Mouse (Mus musculus): ENCODE measurements around the gene Sobp. TPM values are rescaled to one million over a fixed set of nuclear protein-coding genes. Genes with fewer than 3 reads are reported as not detected.

Gene Sobp
- polyA plus RNA-seq, 1 experiment from 2014 or later: 1.3 TPM

DNA sequence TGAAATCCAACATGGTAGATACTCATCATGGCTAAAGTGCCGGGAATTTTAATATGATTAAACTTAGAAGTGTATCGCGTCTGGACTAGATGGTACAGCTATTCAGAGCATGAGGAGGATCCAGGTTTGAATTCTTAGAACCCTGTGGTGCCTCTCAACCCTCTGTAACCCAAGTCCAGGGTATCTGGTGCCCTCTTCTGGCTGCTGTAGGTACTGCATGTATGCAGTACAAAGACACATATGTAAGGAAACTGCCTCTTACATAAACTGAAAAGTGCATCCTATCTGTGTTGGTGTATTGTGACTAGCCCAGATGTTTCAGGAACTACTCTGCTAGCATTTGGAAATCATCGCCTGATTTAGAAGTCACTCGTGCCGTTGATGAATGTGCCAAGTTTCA is 184.4 kb downstream of the Sobp start:
- 31% methylated on average over 6 of the region's 6 CpGs for WGBS
- no peaks in the 10 kb centered on the region for H3K9me3 ChIP-seq
- no peaks in the 10 kb centered on the region for H3K36me3 ChIP-seq
- H3K4me3 ChIP-seq: no peak overlapping the region
- peaks cover 34% of the 10 kb centered on the region for H3K27me3 ChIP-seq (ENCODE audit: insufficient read depth, poor library complexity, severe bottlenecking)
- H3K4me1 ChIP-seq: peaks cover 19% of the 10 kb centered on the region
- DNase-seq (ENCODE audit: low spot score): peak; percentile 79
- H3K27ac ChIP-seq: no peak overlapping the region

- Histone ChIP-seq H3K27me3 (ENCODE audit: insufficient read depth, poor library complexity, severe bottlenecking) (peaks cover 25% of the 10 kb centered on the region), H3K4me3 (no peak overlapping the region), H3K36me3 (no peaks in the 10 kb centered on the region), H3K9me3 (no peaks in the 10 kb centered on the region), H3K27ac (no peak overlapping the region), H3K4me1 (0 out of 2 replicates have a peak, but pooled peaks cover 8% of the 10 kb centered on the region)
- no peak for DNase-seq (ENCODE audit: low spot score)
- WGBS: 40% methylated on average over 15 of the region's 15 CpGs
These were observed 185.7 kb downstream of the Sobp start for GRCm38 (mm10) chr10:42988627-42989026.

DNA sequence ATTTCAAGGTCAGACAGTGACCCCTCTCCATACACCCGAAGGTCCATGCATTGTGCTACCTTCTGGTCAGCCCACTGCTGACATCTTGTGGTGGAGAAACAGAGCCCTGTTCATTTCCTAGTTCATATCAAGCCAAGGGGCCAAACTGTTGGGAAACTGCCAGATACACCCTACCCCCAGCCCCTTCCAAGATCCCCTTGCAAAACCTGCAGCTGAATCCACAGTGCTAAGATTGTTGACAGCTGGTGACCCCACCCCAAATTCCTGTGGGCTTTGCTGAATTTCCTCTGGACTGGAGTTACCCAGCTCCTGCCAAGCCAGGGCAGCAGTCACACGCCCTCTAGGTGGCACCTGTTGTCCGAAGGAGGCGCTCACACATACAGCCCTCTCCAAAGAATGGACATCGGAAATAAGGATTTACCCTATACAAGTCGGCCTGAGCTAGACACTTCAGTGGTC is 186.7 kb downstream of the Sobp start:
- 0 out of 2 replicates have a peak, but pooled peaks cover 8% of the 10 kb centered on the region for H3K4me1 ChIP-seq
- no peak overlapping the region for H3K4me3 ChIP-seq
- DNase-seq (ENCODE audit: low spot score): no peak
- H3K27ac ChIP-seq: no peak overlapping the region
- no peaks in the 10 kb centered on the region for H3K36me3 ChIP-seq
- H3K9me3 ChIP-seq: no peaks in the 10 kb centered on the region
- WGBS: 16% methylated on average over 6 of the region's 6 CpGs
- H3K27me3 ChIP-seq (ENCODE audit: insufficient read depth, poor library complexity, severe bottlenecking): peaks cover 15% of the 10 kb centered on the region

DNA sequence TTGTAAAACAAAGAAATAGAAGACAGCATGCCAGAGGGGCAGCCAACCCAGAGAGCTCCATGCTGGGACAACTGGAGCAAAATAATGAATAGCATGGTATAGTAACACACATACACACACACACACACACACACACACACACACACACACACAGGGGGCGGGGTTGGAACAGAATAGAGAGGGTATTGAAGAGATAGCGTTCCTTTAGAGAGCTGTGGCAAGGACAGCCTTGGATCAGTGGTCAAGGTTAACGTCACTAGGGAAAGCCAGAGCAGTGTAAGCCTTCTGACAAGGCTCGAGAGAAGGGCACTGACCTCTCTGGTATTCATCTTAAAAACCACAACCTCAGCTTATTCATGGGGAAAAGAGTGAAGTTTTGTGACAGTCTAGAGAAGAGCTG is 189.4 kb downstream of the Sobp start:
- no peak for DNase-seq (ENCODE audit: low spot score)
- no peaks in the 10 kb centered on the region for H3K36me3 ChIP-seq
- H3K9me3 ChIP-seq: no peaks in the 10 kb centered on the region
- WGBS: 79% methylated on average over 4 of the region's 4 CpGs
- 0 out of 2 replicates have a peak, but pooled peaks cover 8% of the 10 kb centered on the region for H3K4me1 ChIP-seq
- no peak overlapping the region for H3K27ac ChIP-seq
- no peak overlapping the region for H3K4me3 ChIP-seq
- no peaks in the 10 kb centered on the region for H3K27me3 ChIP-seq (ENCODE audit: insufficient read depth, poor library complexity, severe bottlenecking)

DNA sequence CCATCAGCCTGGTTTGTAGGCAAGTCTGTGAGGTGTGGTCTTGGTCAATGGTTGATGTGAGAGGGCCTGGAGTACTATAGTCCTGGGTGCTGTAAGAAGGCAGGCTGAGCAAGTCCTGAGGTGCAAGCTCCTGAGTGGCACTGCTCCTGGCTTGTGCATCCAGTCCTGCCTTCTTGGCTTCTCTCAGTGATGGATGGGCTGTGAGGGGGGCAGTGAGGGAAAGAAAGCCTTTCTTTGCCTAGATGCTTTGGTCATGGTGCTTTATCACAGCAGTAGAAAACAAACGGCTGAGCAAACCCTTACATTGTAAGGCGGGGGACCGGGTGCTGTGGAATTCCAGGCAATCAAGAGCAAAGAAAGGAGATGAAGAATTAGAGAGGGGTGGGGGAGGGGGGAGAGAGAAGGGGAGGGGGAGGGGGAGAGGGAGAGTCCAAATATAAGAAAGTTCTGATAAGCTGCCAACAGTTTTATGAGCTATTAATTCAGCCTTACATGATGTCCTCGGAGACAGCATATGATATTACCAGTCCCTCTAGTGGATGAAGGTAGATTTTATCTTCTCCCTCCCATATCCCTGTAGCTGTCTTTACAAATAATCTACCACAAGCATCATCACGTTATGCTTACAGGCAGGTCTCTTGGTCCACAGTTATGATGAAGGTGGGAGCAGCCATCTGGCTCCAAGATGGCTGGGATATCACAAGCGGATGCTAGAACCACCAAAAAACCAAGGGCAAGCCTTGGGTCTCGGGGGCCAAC is 193.2 kb downstream of the Sobp start:
- DNase-seq (ENCODE audit: low spot score): no peak
- Histone ChIP-seq H3K27me3 (ENCODE audit: insufficient read depth, poor library complexity, severe bottlenecking) (peaks cover 5% of the 10 kb centered on the region; the same call in 1 of the 2 replicates), H3K4me1 (no peaks in the 10 kb centered on the region), H3K9me3 (no peaks in the 10 kb centered on the region), H3K27ac (no peak overlapping the region), H3K4me3 (no peak overlapping the region), H3K36me3 (no peaks in the 10 kb centered on the region)
- 65% methylated on average over 7 of the region's 7 CpGs for WGBS

- DNase-seq (ENCODE audit: low spot score): no peak
- H3K27ac ChIP-seq: no peak overlapping the region
- H3K4me1 ChIP-seq: 0 out of 2 replicates have a peak, but pooled peaks cover 4% of the 10 kb centered on the region
- no peak overlapping the region for H3K4me3 ChIP-seq
- H3K27me3 ChIP-seq (ENCODE audit: insufficient read depth, poor library complexity, severe bottlenecking): peaks cover 13% of the 10 kb centered on the region; the same call in 1 of the 2 replicates
- WGBS: 58% methylated on average over 3 of the region's 3 CpGs
- no peaks in the 10 kb centered on the region for H3K9me3 ChIP-seq
- no peaks in the 10 kb centered on the region for H3K36me3 ChIP-seq
These were observed 196.0 kb downstream of the Sobp start for GRCm38 (mm10) chr10:42978346-42978745.

- H3K27ac ChIP-seq: no peak overlapping the region
- no peak overlapping the region for H3K4me3 ChIP-seq
- no peaks in the 10 kb centered on the region for H3K9me3 ChIP-seq
- H3K27me3 ChIP-seq (ENCODE audit: insufficient read depth, poor library complexity, severe bottlenecking): peaks cover 13% of the 10 kb centered on the region; the same call in 1 of the 2 replicates
- 83% methylated on average over 6 of the region's 6 CpGs for WGBS
- no peak for DNase-seq (ENCODE audit: low spot score)
- 0 out of 2 replicates have a peak, but pooled peaks cover 8% of the 10 kb centered on the region for H3K4me1 ChIP-seq
- H3K36me3 ChIP-seq: no peaks in the 10 kb centered on the region
These were observed 197.8 kb downstream of the Sobp start for GRCm38 (mm10) chr10:42976577-42976976.

DNA sequence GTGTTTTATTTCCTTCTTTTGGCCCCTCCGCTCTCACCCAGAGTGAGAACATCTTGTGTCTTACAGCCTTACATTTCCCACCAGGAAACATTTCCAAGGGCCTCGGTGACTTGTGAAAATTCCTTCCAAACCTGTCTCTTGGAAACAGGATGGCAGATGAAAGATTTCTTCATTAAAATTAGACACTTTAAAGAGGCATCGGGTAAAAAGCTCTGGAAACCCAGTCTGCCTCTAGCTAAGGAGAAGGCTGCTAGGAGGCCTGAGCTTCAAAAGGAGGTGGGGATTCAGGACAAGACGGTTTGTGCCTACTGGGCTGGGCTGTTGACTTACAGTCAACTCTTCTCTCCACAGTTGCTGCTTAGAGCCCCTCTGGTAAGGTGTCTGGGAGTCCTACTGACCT is 200.8 kb downstream of the Sobp start:
- H3K27me3 ChIP-seq (ENCODE audit: insufficient read depth, poor library complexity, severe bottlenecking): peaks cover 23% of the 10 kb centered on the region; the same call in 1 of the 2 replicates
- no peak overlapping the region for H3K4me3 ChIP-seq
- no peak overlapping the region for H3K27ac ChIP-seq
- H3K36me3 ChIP-seq: no peaks in the 10 kb centered on the region
- H3K9me3 ChIP-seq: no peaks in the 10 kb centered on the region
- 0 out of 2 replicates have a peak, but pooled peaks cover 8% of the 10 kb centered on the region for H3K4me1 ChIP-seq
- WGBS: 60% methylated on average over 4 of the region's 4 CpGs
- no peak for DNase-seq (ENCODE audit: low spot score)

DNA sequence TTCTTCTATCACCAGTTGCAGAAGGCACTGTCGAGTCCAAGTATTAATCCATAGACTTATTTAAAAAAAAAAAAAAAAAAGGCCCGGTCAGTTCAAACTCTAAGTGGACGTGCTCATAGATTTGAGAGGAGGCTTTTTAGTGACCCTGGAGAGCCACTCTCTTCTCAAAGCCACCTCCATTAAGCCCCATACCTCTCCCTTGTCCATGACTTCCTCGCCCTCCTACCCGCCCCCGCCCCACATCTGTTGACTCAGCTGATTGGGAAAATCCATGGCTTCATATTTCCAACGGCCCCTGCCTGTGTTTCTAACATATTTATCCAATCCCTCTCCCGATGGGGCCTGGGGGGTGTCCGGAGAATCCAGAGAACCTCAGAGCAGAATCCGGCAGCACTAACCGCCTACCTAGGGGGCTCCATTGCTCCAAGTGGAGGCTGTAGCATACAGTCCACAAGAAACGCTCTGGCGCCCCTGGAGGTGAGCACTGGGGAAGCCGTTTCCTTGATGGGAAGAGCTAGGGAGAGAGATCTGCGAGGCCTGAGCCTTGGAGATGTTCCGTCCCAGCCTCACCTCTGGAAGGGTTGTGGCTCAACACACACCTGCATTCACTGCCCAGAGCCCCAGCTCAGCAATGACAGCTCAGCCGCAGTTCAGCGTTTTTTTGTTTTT is 201.7 kb downstream of the Sobp start:
- Histone ChIP-seq H3K4me3 (peak overlapping the region; percentile 40; the same call in 1 of the 2 replicates), H3K4me1 (0 out of 2 replicates have a peak, but pooled peaks cover 8% of the 10 kb centered on the region), H3K9me3 (no peaks in the 10 kb centered on the region), H3K27ac (no peak overlapping the region), H3K36me3 (no peaks in the 10 kb centered on the region), H3K27me3 (ENCODE audit: insufficient read depth, poor library complexity, severe bottlenecking) (peaks cover 21% of the 10 kb centered on the region; the same call in 1 of the 2 replicates)
- DNase-seq (ENCODE audit: low spot score): peak; percentile 86
- WGBS: 19% methylated on average over 18 of the region's 18 CpGs

GRCm38 (mm10) chr10:42968332-42968731 is 206.0 kb downstream of the Sobp start:
- 17% methylated on average over 2 of the region's 2 CpGs for WGBS
- H3K36me3 ChIP-seq: no peaks in the 10 kb centered on the region

GRCm38 (mm10) chr10:42963061-42963460 is 211.3 kb downstream of the Sobp start:
- DNase-seq (ENCODE audit: low spot score): no peak
- Histone ChIP-seq H3K4me1 (peaks cover 9% of the 10 kb centered on the region; the same call in 1 of the 2 replicates), H3K9me3 (no peaks in the 10 kb centered on the region), H3K4me3 (no peak overlapping the region), H3K27me3 (ENCODE audit: insufficient read depth, poor library complexity, severe bottlenecking) (0 out of 2 replicates have a peak, but pooled peaks cover 3% of the 10 kb centered on the region), H3K27ac (no peak overlapping the region), H3K36me3 (no peaks in the 10 kb centered on the region)
- 96% methylated on average over 2 of the region's 2 CpGs for WGBS

More at GRCm38 (mm10) chr10:42968332-42968731, 206.0 kb downstream of the Sobp start:
- DNase-seq (ENCODE audit: low spot score): no peak
- Histone ChIP-seq H3K27ac (no peak overlapping the region), H3K27me3 (ENCODE audit: insufficient read depth, poor library complexity, severe bottlenecking) (peaks cover 13% of the 10 kb centered on the region; the same call in 1 of the 2 replicates), H3K4me1 (0 out of 2 replicates have a peak, but pooled peaks cover 4% of the 10 kb centered on the region), H3K9me3 (no peaks in the 10 kb centered on the region), H3K4me3 (no peak overlapping the region)

DNA sequence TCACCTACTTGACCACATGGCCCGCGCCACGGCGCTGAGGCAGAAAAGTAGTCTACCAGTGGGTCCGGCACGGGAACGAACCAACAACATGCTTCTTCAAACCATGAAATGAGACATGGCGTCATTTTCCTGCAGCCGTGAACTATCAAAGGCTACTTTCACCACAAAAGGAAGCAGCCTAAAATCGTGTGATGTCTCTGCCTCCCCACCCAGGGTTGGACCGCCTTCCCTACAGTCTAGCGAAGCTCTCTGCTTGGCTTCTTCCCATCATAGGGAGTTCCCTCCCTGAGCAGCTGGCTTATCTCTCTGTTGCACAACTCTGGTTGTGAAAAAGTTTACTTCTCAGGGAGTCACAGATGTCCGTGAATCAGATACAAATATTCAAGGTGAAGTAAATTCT is 211.7 kb downstream of the Sobp start:
- DNase-seq (ENCODE audit: low spot score): no peak
- H3K4me1 ChIP-seq: peaks cover 9% of the 10 kb centered on the region; the same call in 1 of the 2 replicates
- 87% methylated on average over 13 of the region's 13 CpGs for WGBS
- no peaks in the 10 kb centered on the region for H3K36me3 ChIP-seq
- no peak overlapping the region for H3K27ac ChIP-seq
- 0 out of 2 replicates have a peak, but pooled peaks cover 3% of the 10 kb centered on the region for H3K27me3 ChIP-seq (ENCODE audit: insufficient read depth, poor library complexity, severe bottlenecking)
- no peak overlapping the region for H3K4me3 ChIP-seq
- no peaks in the 10 kb centered on the region for H3K9me3 ChIP-seq

- DNase-seq (ENCODE audit: low spot score): no peak
- peak overlapping the region; percentile 5; the same call in 1 of the 2 replicates for H3K27ac ChIP-seq
- no peaks in the 10 kb centered on the region for H3K36me3 ChIP-seq
- H3K27me3 ChIP-seq (ENCODE audit: insufficient read depth, poor library complexity, severe bottlenecking): peaks cover 7% of the 10 kb centered on the region; the same call in 1 of the 2 replicates
- peaks cover 9% of the 10 kb centered on the region; the same call in 1 of the 2 replicates for H3K4me1 ChIP-seq
- no peaks in the 10 kb centered on the region for H3K9me3 ChIP-seq
- H3K4me3 ChIP-seq: no peak overlapping the region
- 83% methylated on average over 6 of the region's 6 CpGs for WGBS
These were observed 212.1 kb downstream of the Sobp start for GRCm38 (mm10) chr10:42962181-42962601.

Measured in heart, embryonic 10.5 days (tissue).